Mouse (Mus musculus): ENCODE data around the gene Kcnq1.

DNA sequence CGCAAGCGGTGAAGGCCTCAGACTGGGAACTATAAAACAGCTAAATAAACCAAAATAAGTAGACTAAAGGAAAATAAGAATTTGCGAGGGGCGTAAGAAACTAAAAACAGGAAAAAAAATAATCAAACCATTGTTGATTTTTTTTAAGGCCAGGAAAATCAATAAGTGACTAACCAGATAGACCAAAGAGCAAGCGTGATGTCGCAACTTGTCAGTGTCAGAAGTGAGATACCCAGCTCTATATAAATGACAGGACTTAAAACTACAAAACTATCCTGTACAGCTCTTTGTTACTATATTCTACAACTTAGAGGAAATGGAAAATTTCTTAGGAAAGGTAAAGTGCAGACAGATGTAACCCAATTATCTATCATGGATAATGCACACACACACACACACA lies 97.7 kb downstream of the Kcnq1 start:
- TF ChIP-seq ZC3H11A (IDR thresholded peaks at IDR 0.05; ENCODE audit: low read depth, low read length), result no peak
- no peak for TF ChIP-seq TBP (conservative IDR thresholded peaks at IDR 0.05; ENCODE audit: low read depth, low read length)
- TF ChIP-seq CTCF (conservative IDR thresholded peaks at IDR 0.05 in 1 of 2, IDR thresholded peaks at IDR 0.05 in 1 of 2; ENCODE audit: low read depth in 2 of 2, low read length in 2 of 2), result no peak
- no peak for TF ChIP-seq E2F4 (IDR thresholded peaks at IDR 0.05; ENCODE audit: insufficient replicate concordance, low read depth, low read length)
